Mouse (Mus musculus): ENCODE results near the gene Pnkp. TPM values are rescaled to one million over a fixed set of nuclear protein-coding genes. Genes with fewer than 3 reads are reported as not detected.

Gene Pnkp
- polyA plus RNA-seq, 1 experiment from 2014 or later, result 29.7 TPM

DNA sequence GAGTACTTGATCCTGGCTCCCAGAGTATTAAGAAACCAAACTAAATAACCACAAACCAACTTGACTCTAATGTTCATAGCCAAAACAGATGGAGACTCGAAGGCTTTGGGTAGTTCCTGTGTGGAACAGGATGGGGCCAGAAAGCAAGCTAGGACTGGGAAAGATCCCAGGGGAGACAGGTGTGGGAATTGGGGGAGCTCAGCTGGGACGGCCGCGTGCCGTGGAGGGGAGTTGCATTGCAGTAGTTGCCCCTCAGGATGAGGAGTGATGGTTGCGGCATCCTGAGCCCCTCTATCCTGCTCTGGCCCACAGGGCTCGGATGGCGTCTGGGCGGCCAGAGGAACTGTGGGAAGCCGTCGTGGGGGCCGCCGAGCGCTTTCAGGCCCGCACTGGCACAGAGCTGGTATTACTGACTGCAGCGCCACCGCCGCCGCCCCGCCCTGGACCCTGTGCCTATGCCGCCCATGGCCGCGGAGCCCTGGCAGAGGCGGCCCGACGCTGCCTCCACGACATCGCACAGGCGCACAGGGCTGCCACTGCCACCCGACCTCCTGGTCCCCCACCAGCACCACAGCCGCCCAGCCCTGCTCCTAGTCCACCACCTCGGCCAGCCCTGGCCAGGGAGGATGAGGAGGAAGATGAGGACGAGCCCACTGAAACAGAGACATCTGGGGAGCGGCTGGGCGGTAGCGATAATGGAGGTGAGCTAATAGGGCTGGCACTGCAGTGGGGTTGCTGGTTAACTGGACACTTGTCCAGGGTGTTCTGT, 4.5 kb upstream of the Pnkp start:
- H3K9ac ChIP-seq (ENCODE audit: low read length), result no peak overlapping the region
- H3K36me3 ChIP-seq (ENCODE audit: control insufficient read depth, insufficient read depth, low read length), result peaks cover 15% of the 10 kb centered on the region; the same call in 1 of the 2 replicates
- DNase-seq (ENCODE audit: low spot score), result no peak
- no peaks in the 10 kb centered on the region for H3K9me3 ChIP-seq (ENCODE audit: control insufficient read depth, low read length)
- H3K4me1 ChIP-seq (replicated peaks; ENCODE audit: control insufficient read depth, insufficient read depth, low read length), result peaks cover 38% of the 10 kb centered on the region
- no peaks in the 10 kb centered on the region for H3K27me3 ChIP-seq (replicated peaks; ENCODE audit: control insufficient read depth, insufficient read depth, low read length)
- WGBS, result 87% methylated on average over 36 of the region's 36 CpGs
- no peak overlapping the region for H3K4me3 ChIP-seq (ENCODE audit: low read depth, low read length)
- H3K4me2 ChIP-seq (ENCODE audit: low read length), result no peak overlapping the region
- ATAC-seq (replicated peaks; ENCODE audit: low FRiP score, low TSS enrichment, low read depth), result no peak
- no peak overlapping the region for H3K27ac ChIP-seq (ENCODE audit: low read depth)

DNA sequence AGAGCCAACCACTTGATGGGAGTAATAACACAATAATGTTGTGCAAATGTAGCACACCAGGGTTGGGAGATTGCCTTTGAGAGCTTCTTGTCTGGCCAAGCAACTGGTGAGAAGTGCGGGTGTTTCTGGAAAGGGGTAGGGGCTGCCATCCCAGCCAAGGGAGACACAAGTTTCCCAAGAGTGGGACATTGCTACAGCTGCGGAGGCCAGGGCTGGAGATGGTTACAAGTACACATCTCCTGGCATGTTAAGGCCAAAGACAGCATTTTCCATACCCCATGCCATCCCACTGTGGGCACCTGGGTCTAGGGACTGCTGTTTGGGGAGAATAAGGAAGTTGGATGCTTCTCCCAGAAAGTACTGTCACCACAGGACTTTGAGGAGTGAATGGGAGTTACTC, 3.9 kb upstream of the Pnkp start:
- H3K27ac ChIP-seq (ENCODE audit: low read depth), result no peak overlapping the region
- peaks cover 38% of the 10 kb centered on the region for H3K4me1 ChIP-seq (replicated peaks; ENCODE audit: control insufficient read depth, insufficient read depth, low read length)

DNA sequence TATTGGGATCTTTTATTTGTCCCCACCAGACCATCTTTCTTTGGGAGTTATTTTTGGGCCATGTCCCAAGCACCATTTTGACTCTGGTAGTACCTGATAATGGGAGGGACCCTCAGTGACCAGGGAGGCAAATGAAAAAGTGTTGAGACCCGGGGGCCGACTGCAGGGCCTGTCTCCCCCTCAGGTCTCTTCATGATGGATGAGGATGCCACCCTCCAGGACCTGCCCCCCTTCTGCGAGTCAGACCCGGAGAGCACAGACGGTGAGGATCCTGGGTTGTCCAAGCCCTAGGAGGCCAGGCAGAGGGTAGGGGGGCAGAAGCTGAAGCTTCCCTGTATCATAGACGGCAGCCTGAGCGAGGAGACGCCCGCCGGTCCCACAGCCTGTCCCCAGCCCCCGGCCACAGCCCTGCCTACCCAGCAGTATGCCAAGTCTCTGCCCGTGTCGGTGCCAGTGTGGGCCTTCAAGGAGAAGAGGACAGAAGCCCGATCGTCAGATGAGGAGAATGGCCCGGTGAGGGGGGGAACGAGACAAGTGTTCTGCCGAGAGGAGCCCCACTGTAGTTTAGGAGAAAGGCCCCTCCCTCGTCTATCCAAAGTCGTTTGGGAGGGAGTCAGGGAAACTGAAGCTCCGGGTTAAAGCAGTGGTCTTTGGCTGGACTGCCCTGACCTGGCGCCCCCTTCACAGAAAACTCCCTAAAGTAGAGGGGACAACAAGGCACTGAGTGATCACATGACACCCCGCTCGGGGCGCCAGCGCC, 3.2 kb upstream of the Pnkp start:
- Histone ChIP-seq H3K4me3 (ENCODE audit: low read depth, low read length) (peak overlapping the region; percentile 47), H3K27me3 (replicated peaks; ENCODE audit: control insufficient read depth, insufficient read depth, low read length) (no peaks in the 10 kb centered on the region), H3K27ac (ENCODE audit: low read depth) (peak overlapping the region; percentile 91), H3K9ac (ENCODE audit: low read length) (peak overlapping the region; percentile 52), H3K4me1 (replicated peaks; ENCODE audit: control insufficient read depth, insufficient read depth, low read length) (peaks cover 41% of the 10 kb centered on the region), H3K4me2 (ENCODE audit: low read length) (peak overlapping the region; percentile 82), H3K9me3 (ENCODE audit: control insufficient read depth, low read length) (no peaks in the 10 kb centered on the region), H3K36me3 (ENCODE audit: control insufficient read depth, insufficient read depth, low read length) (peaks cover 15% of the 10 kb centered on the region; the same call in 1 of the 2 replicates)
- WGBS, result 34% methylated on average over 26 of the region's 26 CpGs
- DNase-seq (ENCODE audit: low spot score), result no peak
- ATAC-seq (replicated peaks; ENCODE audit: low FRiP score, low TSS enrichment, low read depth), result no peak

More for the DNA sequence above, 3.9 kb upstream of the Pnkp start:
- WGBS, result 91% methylated on average over 2 of the region's 2 CpGs
- Histone ChIP-seq H3K9me3 (ENCODE audit: control insufficient read depth, low read length) (no peaks in the 10 kb centered on the region), H3K9ac (ENCODE audit: low read length) (no peak overlapping the region), H3K27me3 (replicated peaks; ENCODE audit: control insufficient read depth, insufficient read depth, low read length) (no peaks in the 10 kb centered on the region), H3K36me3 (ENCODE audit: control insufficient read depth, insufficient read depth, low read length) (peaks cover 15% of the 10 kb centered on the region; the same call in 1 of the 2 replicates), H3K4me2 (ENCODE audit: low read length) (no peak overlapping the region), H3K4me3 (ENCODE audit: low read depth, low read length) (no peak overlapping the region)
- DNase-seq (ENCODE audit: low spot score) (no peak), ATAC-seq (replicated peaks; ENCODE audit: low FRiP score, low TSS enrichment, low read depth) (no peak)

DNA sequence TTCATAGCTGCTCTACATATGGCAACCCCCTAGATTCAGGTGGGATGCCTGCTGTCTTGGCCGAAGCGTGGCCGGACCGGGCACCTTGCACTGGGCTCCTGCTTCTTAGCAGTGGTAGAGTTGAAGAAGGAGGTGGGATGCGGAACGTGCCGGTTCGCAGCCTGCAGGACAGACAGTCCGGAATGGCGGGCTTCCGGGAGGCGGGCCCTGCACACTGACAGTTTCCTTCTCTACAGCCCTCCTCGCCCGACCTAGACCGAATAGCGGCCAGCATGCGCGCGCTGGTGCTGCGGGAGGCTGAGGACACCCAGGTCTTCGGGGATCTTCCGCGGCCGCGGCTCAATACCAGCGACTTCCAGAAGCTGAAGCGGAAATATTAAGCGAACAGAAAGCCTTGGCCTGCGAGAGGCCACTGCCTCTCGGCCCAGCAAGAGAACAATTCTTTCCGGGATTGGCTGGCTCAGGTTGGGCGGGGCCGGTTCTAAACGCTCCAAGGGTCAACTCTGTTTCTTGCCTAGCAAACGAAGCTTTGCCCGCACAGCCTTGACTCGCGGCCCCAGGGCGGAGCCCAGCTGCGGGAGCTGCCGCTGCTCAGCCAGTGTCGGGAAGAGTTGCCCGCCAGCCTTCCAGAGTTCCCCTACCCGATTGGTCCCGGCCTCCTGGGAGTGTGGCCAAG, 2.4 kb upstream of the Pnkp start:
- H3K4me2 ChIP-seq (ENCODE audit: low read length), result peak overlapping the region; percentile 82
- H3K27ac ChIP-seq (ENCODE audit: low read depth), result peak overlapping the region; percentile 91
- ATAC-seq (replicated peaks; ENCODE audit: low FRiP score, low TSS enrichment, low read depth) (peak; percentile 54), DNase-seq (ENCODE audit: low spot score) (peak; percentile 85)
- peaks cover 41% of the 10 kb centered on the region for H3K4me1 ChIP-seq (replicated peaks; ENCODE audit: control insufficient read depth, insufficient read depth, low read length)
- H3K4me3 ChIP-seq (ENCODE audit: low read depth, low read length), result peak overlapping the region; percentile 47
- peak overlapping the region; percentile 52 for H3K9ac ChIP-seq (ENCODE audit: low read length)
- H3K36me3 ChIP-seq (ENCODE audit: control insufficient read depth, insufficient read depth, low read length), result peaks cover 15% of the 10 kb centered on the region; the same call in 1 of the 2 replicates
- no peaks in the 10 kb centered on the region for H3K9me3 ChIP-seq (ENCODE audit: control insufficient read depth, low read length)
- WGBS, result 2% methylated on average over 45 of the region's 45 CpGs
- no peaks in the 10 kb centered on the region for H3K27me3 ChIP-seq (replicated peaks; ENCODE audit: control insufficient read depth, insufficient read depth, low read length)

DNA sequence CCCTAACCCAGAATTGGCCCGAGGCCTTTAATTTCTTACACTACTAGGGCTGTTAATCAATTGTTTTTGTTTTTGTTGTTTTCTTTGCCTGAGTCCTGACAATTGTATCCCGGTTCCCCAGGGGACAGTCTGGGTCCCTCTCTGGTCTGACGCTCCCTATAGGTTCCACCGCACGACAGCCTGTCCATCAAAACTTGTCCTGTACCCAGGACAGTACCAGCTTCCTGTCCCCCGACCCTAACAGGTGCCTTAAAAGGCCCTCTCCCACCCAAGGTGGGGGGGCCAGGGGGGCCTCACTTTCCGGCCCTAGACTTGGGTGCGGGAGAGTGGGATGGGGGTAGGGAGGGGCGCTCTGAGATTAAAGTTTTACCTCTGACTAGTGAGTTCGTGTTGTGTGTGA, 1.9 kb upstream of the Pnkp start:
- no peaks in the 10 kb centered on the region for H3K27me3 ChIP-seq (replicated peaks; ENCODE audit: control insufficient read depth, insufficient read depth, low read length)
- peak overlapping the region; percentile 82 for H3K4me2 ChIP-seq (ENCODE audit: low read length)
- H3K36me3 ChIP-seq (ENCODE audit: control insufficient read depth, insufficient read depth, low read length), result peaks cover 16% of the 10 kb centered on the region; the same call in 1 of the 2 replicates
- peak overlapping the region; percentile 47 for H3K4me3 ChIP-seq (ENCODE audit: low read depth, low read length)
- WGBS, result 41% methylated on average over 10 of the region's 10 CpGs
- DNase-seq (ENCODE audit: low spot score) (no peak), ATAC-seq (replicated peaks; ENCODE audit: low FRiP score, low TSS enrichment, low read depth) (no peak)
- H3K9me3 ChIP-seq (ENCODE audit: control insufficient read depth, low read length), result no peaks in the 10 kb centered on the region
- H3K4me1 ChIP-seq (replicated peaks; ENCODE audit: control insufficient read depth, insufficient read depth, low read length), result peaks cover 41% of the 10 kb centered on the region
- H3K9ac ChIP-seq (ENCODE audit: low read length), result peak overlapping the region; percentile 52; the same call in 1 of the 2 replicates
- peak overlapping the region; percentile 91 for H3K27ac ChIP-seq (ENCODE audit: low read depth)

DNA sequence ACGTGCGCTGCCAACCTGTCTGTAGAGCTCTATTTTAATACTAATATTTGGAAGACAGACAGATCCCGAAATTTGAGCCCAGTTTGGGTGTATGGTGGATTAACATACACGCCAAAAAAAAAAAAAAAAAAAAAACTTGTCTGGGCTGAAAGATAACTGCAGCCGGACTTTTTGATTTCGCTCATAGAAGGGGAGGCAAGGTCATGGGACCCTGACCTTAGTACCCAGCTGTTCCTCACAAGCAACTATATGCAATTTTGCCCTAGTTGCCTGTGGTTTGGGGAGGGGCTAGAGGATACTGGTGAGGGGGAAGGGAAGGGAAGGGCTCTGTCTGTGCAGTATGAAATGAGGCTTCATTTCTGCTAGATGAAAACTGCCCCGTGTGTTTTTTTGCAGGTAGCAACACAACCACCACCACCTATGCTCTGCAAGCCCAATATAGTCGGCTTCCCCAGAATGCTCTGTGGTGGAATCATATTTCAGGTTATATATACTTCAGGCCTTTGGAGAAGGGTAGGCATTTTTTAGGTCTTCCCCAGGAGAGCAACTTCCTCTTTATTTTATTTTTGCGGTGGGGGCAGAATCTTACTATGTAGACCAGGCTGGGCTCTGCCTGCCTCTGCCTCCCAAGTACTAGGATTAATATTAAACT, 548 bp upstream of the Pnkp start:
- Histone ChIP-seq H3K27ac (ENCODE audit: low read depth) (peak overlapping the region; percentile 83), H3K36me3 (ENCODE audit: control insufficient read depth, insufficient read depth, low read length) (peaks cover 19% of the 10 kb centered on the region; the same call in 1 of the 2 replicates), H3K27me3 (replicated peaks; ENCODE audit: control insufficient read depth, insufficient read depth, low read length) (no peaks in the 10 kb centered on the region), H3K9me3 (ENCODE audit: control insufficient read depth, low read length) (no peaks in the 10 kb centered on the region), H3K4me1 (replicated peaks; ENCODE audit: control insufficient read depth, insufficient read depth, low read length) (peaks cover 43% of the 10 kb centered on the region), H3K4me2 (ENCODE audit: low read length) (peak overlapping the region; percentile 98), H3K9ac (ENCODE audit: low read length) (no peak overlapping the region), H3K4me3 (ENCODE audit: low read depth, low read length) (peak overlapping the region; percentile 80)
- DNase-seq (ENCODE audit: low spot score) (no peak), ATAC-seq (replicated peaks; ENCODE audit: low FRiP score, low TSS enrichment, low read depth) (no peak)
- 60% methylated on average over 9 of the region's 9 CpGs for WGBS

DNA sequence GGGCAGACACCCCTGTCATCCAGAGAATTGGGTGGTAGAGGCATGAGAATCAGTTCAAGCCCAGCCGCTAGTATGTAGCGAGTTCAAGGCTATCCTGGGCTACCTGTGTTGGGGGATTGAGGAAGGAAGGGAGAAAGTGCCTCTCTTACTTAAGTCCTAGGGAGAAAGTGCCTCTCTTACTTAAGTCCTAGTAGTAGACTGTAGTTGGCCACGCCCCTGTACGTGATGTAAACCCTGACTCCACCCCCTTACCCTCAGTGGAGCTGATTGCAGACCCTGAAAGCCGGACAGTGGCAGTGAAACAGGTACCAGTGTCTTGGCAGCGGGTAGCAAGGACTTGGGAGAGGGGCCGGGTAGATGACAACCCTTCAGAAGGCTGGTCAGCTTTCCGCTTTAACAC, 966 bp downstream of the Pnkp start:
- Histone ChIP-seq H3K9ac (ENCODE audit: low read length) (peak overlapping the region; percentile 49), H3K27me3 (replicated peaks; ENCODE audit: control insufficient read depth, insufficient read depth, low read length) (no peaks in the 10 kb centered on the region), H3K4me2 (ENCODE audit: low read length) (peak overlapping the region; percentile 98), H3K9me3 (ENCODE audit: control insufficient read depth, low read length) (no peaks in the 10 kb centered on the region), H3K27ac (ENCODE audit: low read depth) (no peak overlapping the region; the same call in 1 of the 2 replicates), H3K4me3 (ENCODE audit: low read depth, low read length) (peak overlapping the region; percentile 80), H3K4me1 (replicated peaks; ENCODE audit: control insufficient read depth, insufficient read depth, low read length) (peaks cover 41% of the 10 kb centered on the region), H3K36me3 (ENCODE audit: control insufficient read depth, insufficient read depth, low read length) (peaks cover 23% of the 10 kb centered on the region)
- no peak for DNase-seq (ENCODE audit: low spot score)
- no peak for ATAC-seq (replicated peaks; ENCODE audit: low FRiP score, low TSS enrichment, low read depth)
- 29% methylated on average over 8 of the region's 8 CpGs for WGBS

DNA sequence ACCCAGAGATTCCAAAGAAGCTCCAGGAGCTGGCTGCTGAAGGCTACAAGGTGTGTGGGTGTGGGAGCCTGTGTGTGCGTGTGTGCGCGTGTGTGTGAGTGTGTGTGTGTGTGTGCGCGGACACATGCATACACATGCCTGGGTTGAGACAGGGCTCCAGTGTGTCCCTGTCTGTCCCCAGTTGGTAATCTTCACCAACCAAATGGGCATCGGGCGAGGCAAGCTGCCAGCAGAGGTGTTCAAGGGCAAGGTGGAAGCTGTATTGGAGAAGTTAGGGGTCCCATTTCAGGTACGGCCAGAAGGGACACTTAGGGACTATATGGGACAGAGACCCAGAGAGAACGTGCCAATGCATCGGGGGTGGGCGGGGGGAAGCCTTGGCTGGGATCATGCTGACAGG, 3.0 kb downstream of the Pnkp start:
- DNase-seq (ENCODE audit: low spot score) (no peak), ATAC-seq (replicated peaks; ENCODE audit: low FRiP score, low TSS enrichment, low read depth) (no peak)
- Histone ChIP-seq H3K27me3 (replicated peaks; ENCODE audit: control insufficient read depth, insufficient read depth, low read length) (no peaks in the 10 kb centered on the region), H3K36me3 (ENCODE audit: control insufficient read depth, insufficient read depth, low read length) (peaks cover 36% of the 10 kb centered on the region), H3K4me3 (ENCODE audit: low read depth, low read length) (no peak overlapping the region), H3K4me2 (ENCODE audit: low read length) (no peak overlapping the region), H3K4me1 (replicated peaks; ENCODE audit: control insufficient read depth, insufficient read depth, low read length) (peaks cover 29% of the 10 kb centered on the region), H3K9ac (ENCODE audit: low read length) (no peak overlapping the region), H3K9me3 (ENCODE audit: control insufficient read depth, low read length) (no peaks in the 10 kb centered on the region), H3K27ac (ENCODE audit: low read depth) (no peak overlapping the region)
- WGBS, result 93% methylated on average over 11 of the region's 11 CpGs
